Mouse (Mus musculus) monocyte, adult 5-6 weeks (primary cell): Measurements from ENCODE around the gene Ccser2. TPM values are rescaled to one million over a fixed set of nuclear protein-coding genes. Genes with fewer than 3 reads are reported as not detected.

Source experiments
- ATAC-seq: fragments of 153-309, 156-312 bp; replicated peaks from 2 replicates; pipeline ENCODE4 v1.8.0; 2017; ENCODE audit warnings: mild to moderate bottlenecking; ENCODE audit not compliant: low TSS enrichment, insufficient number of reproducible peaks, severe bottlenecking, poor library complexity, low FRiP score
- total RNA-seq: library from RNA; stranded (forward); fragments of 200-1000, 200-491, 200-594 nt; gene quantifications from 3 replicates; pipeline ENCODE4 v1.2.3, GENCODE M21; 2017

Ccser2 gene
- total RNA-seq, 1 experiment from 2014 or later, result 16.0 TPM

- ATAC-seq, result no peak
These were observed 75.7 kb downstream of the Ccser2 start for GRCm38 (mm10) chr14:36892762-36893358.

GRCm38 (mm10) chr14:36890130-36890529 is 78.4 kb downstream of the Ccser2 start:
- no peak for ATAC-seq

GRCm38 (mm10) chr14:36885680-36886079 is 82.9 kb downstream of the Ccser2 start:
- no peak for ATAC-seq

GRCm38 (mm10) chr14:36885117-36885516 is 83.5 kb downstream of the Ccser2 start:
- no peak for ATAC-seq

GRCm38 (mm10) chr14:36883576-36883975 is 85.0 kb downstream of the Ccser2 start:
- ATAC-seq, result no peak

- ATAC-seq, result no peak
These were observed 98.3 kb downstream of the Ccser2 start for GRCm38 (mm10) chr14:36870257-36870656.

- no peak for ATAC-seq
These were observed 99.7 kb downstream of the Ccser2 start for GRCm38 (mm10) chr14:36868769-36869362.

- ATAC-seq, result no peak
These were observed 101.4 kb downstream of the Ccser2 start for GRCm38 (mm10) chr14:36866966-36867700.

GRCm38 (mm10) chr14:36863877-36864489 is 104.6 kb downstream of the Ccser2 start:
- peak; percentile 84 for ATAC-seq

- ATAC-seq, result no peak
These were observed 106.2 kb downstream of the Ccser2 start for GRCm38 (mm10) chr14:36862387-36862786.

GRCm38 (mm10) chr14:36858932-36859331 is 109.6 kb downstream of the Ccser2 start:
- no peak for ATAC-seq

GRCm38 (mm10) chr14:36852972-36853371 is 115.6 kb downstream of the Ccser2 start:
- ATAC-seq, result no peak

- ATAC-seq, result no peak
These were observed 119.7 kb downstream of the Ccser2 start for GRCm38 (mm10) chr14:36848860-36849259.

Other genes starting within 250 kb of the Ccser2 start
- not detected in 3 replicates for gene Rgr, start 80.2 kb upstream of the Ccser2 start, total RNA-seq
- not detected in 3 replicates for gene Lrit1, start 86.1 kb upstream of the Ccser2 start, total RNA-seq
- not detected in 3 replicates for gene Lrit2, start 99.2 kb upstream of the Ccser2 start, total RNA-seq
- 0.10 TPM in 1 of 3 replicates, not detected in the others for gene Cdhr1, start 129.6 kb upstream of the Ccser2 start, total RNA-seq
- gene 2610528A11Rik, start 145.2 kb upstream of the Ccser2 start, total RNA-seq, result 7.5 TPM in 1 of 3 replicates, not detected in the others
- gene Ghitm, start 166.5 kb upstream of the Ccser2 start, total RNA-seq, result 155 to 234 TPM (median 159 TPM) in 3 replicates